Mouse (Mus musculus) embryonic facial prominence, embryonic 11.5 days (tissue): ENCODE results near the gene Fam131b. TPM values are rescaled to one million over a fixed set of nuclear protein-coding genes. Genes with fewer than 3 reads are reported as not detected.

ENCODE experiments used
- ATAC-seq: fragments of 200-750 bp; cut with Nextera tagmentation; replicated peaks from 2 replicates; pipeline ENCODE4 v1.8.0; 2017; ENCODE audit warnings: low read depth; ENCODE audit not compliant: insufficient number of reproducible peaks, low FRiP score, low TSS enrichment
- DNase-seq: peaks from one replicate; pipeline ENCODE4 v3.0.0-alpha.2; 2015; ENCODE audit warnings: low spot score
- H3K27ac ChIP-seq: fragments of 300-500 bp; sonication (generic); replicated peaks from 2 replicates; pipeline ENCODE4 v1.5.1; 2014; ENCODE audit warnings: mild to moderate bottlenecking, low read depth, low read length, control low read depth
- H3K27me3 ChIP-seq: fragments of 300-500 bp; sonication (generic); 2 replicates; pipeline ENCODE4 v1.6.1; 2014; ENCODE audit warnings: mild to moderate bottlenecking, low read length, moderate library complexity, mixed read lengths; ENCODE audit not compliant: control insufficient read depth, insufficient read depth
- H3K36me3 ChIP-seq: fragments of 300-500 bp; sonication (generic); replicated peaks from 2 replicates; pipeline ENCODE4 v1.6.1; 2014; ENCODE audit warnings: low read depth, mild to moderate bottlenecking, low read length, moderate library complexity, mixed read lengths; ENCODE audit not compliant: control insufficient read depth, insufficient read depth
- H3K4me1 ChIP-seq: fragments of 300-500 bp; sonication (generic); 2 replicates; pipeline ENCODE4 v1.6.1; 2014; ENCODE audit warnings: low read length, mixed read lengths; ENCODE audit not compliant: control insufficient read depth, insufficient read depth
- H3K4me2 ChIP-seq: fragments of 300-500 bp; sonication (generic); 2 replicates; pipeline ENCODE4 v1.6.1; 2014; ENCODE audit warnings: low read depth, mild to moderate bottlenecking, control low read depth, low read length, moderate library complexity
- H3K4me3 ChIP-seq: fragments of 300-500 bp; sonication (generic); 2 replicates; pipeline ENCODE4 v1.5.1; 2014; ENCODE audit warnings: low read depth, low read length, control low read depth
- H3K9ac ChIP-seq: fragments of 300-500 bp; sonication (generic); replicated peaks from 2 replicates; pipeline ENCODE4 v1.6.1; 2014; ENCODE audit warnings: mild to moderate bottlenecking, control low read depth, low read length
- H3K9me3 ChIP-seq: fragments of 300-500 bp; sonication (generic); replicated peaks from 2 replicates; pipeline ENCODE4 v1.6.1; 2016; ENCODE audit warnings: mild to moderate bottlenecking, low read length, inconsistent platforms, mixed read lengths; ENCODE audit not compliant: control insufficient read depth
- WGBS: fragments of 180-500 bp; shearing (Covaris S2); extraction: QIAGEN DNeasy Blood & Tissue Kit; methylation state at CpG from one replicate; pipeline ENCODE4 v1.1.7; 2014; 5-methylcytosine and 5-hydroxymethylcytosine counted together
- polyA plus RNA-seq: library from polyadenylated mRNA; unstranded; fragments of >200 nt; fragmentation: Nextera tagmentation; extraction: Ambion mirVana; gene quantifications from 2 replicates; pipeline ENCODE4 v1.2.1, GENCODE M21; 2014

The Fam131b gene
- polyA plus RNA-seq, 1 experiment from 2014 or later, result 0.66 TPM

DNA sequence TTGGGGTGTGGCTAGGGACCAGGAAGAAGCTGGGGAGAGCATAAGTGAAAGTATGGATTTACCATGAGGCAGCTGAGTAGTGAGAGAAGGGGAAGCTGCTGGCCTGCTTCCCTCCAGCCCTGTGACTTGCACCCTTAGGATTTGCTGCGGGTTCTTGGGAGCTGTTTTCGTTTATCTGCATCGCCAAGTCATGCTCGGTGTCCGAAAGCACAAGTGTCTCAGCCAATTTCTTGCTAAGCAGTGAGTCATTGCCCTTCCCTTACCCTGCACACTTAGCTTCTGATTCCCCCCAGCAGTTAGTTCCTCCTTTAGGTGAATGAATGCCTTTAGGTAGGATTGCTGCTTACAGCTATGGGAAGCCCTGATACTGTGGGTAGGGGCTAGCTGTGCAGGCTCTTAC is 25.1 kb downstream of the Fam131b start:
- ATAC-seq, result no peak
- WGBS, result 85% methylated on average over 5 of the region's 5 CpGs
- H3K36me3 ChIP-seq, result no peaks in the 10 kb centered on the region
- no peaks in the 10 kb centered on the region for H3K4me1 ChIP-seq
- H3K9me3 ChIP-seq, result no peaks in the 10 kb centered on the region
- DNase-seq, result no peak
- H3K27me3 ChIP-seq, result no peaks in the 10 kb centered on the region
- no peak overlapping the region for H3K27ac ChIP-seq
- H3K9ac ChIP-seq, result no peak overlapping the region
- no peak overlapping the region for H3K4me3 ChIP-seq
- no peak overlapping the region for H3K4me2 ChIP-seq

DNA sequence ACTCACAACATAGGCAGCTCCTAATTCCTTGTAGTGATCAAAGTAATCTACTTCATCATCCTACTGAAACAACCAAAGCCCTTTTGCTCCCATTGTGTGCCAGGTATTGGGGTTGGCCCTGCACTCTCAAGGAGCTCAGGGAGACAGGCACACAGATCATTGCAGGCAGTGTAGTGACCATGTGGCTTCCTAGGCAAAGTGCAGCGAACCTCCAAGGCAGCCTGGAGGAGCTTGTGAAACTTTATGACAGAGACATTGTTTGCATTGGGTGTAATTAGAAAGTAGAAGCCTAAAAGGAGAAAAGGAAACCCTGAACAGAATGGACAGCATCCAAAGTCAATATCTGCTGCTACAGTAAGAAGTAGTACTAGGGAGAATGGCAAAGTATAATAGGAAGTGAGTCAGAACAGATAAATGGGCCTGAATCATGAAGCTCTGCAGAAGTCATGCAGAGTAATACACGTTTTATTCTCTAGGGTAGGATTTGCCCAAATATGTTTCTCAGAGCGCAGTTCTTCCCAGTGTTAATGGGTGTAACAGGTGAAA is 28.8 kb downstream of the Fam131b start:
- Histone ChIP-seq H3K4me2 (no peak overlapping the region), H3K9me3 (no peaks in the 10 kb centered on the region), H3K4me1 (no peaks in the 10 kb centered on the region), H3K27ac (no peak overlapping the region), H3K9ac (no peak overlapping the region), H3K27me3 (no peaks in the 10 kb centered on the region), H3K36me3 (no peaks in the 10 kb centered on the region), H3K4me3 (no peak overlapping the region)
- ATAC-seq (no peak), DNase-seq (no peak)
- WGBS, result 90% methylated on average over 3 of the region's 3 CpGs

DNA sequence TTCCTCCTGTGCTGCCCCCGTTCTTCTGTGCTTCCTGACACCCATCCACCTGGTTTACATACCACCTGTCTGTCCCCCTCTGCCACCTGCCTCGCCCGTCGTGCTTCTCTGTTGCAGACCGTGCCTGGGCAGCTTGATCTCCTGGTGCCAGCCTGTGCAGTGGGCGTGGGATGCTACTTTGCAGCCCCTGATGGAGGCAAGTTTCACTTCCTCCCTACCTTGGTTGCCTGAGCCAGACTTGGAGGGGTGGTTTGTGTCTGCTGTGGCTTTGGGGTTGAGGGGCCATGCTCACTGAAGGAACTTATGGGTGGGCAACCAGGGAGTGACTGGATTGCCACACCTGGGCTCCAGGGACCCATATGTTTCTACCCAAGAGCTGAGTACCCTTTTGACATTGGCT is 31.1 kb downstream of the Fam131b start:
- no peak overlapping the region for H3K9ac ChIP-seq
- ATAC-seq (no peak), DNase-seq (no peak)
- no peak overlapping the region for H3K4me3 ChIP-seq
- H3K36me3 ChIP-seq, result no peaks in the 10 kb centered on the region
- no peaks in the 10 kb centered on the region for H3K4me1 ChIP-seq
- H3K27ac ChIP-seq, result no peak overlapping the region
- no peak overlapping the region for H3K4me2 ChIP-seq
- 84% methylated on average over 6 of the region's 6 CpGs for WGBS
- H3K9me3 ChIP-seq, result no peaks in the 10 kb centered on the region
- H3K27me3 ChIP-seq, result no peaks in the 10 kb centered on the region

DNA sequence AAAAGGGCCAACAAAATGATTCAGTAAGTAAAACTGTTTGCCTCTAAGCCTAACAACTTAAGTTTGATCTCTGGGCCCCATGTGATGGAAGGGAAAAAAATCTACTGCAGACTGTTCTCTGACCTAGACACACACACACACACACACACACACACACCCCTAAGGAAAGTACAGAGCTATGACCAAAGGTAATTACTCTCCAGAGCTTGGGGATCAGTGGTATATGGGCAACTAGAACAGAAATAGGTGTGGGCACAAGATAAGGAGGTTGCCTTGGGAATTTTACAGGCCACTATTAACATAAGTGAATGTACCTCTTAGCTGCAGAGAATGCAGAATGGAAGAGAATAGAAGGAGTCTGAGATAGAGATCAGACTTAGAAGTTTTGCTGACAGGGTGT is 36.9 kb downstream of the Fam131b start:
- Histone ChIP-seq H3K27me3 (no peaks in the 10 kb centered on the region), H3K9me3 (no peaks in the 10 kb centered on the region), H3K9ac (no peak overlapping the region), H3K4me1 (no peaks in the 10 kb centered on the region), H3K27ac (no peak overlapping the region), H3K4me2 (no peak overlapping the region), H3K36me3 (no peaks in the 10 kb centered on the region; the same call in 1 of the 2 replicates), H3K4me3 (no peak overlapping the region)
- no peak for ATAC-seq
- no peak for DNase-seq

DNA sequence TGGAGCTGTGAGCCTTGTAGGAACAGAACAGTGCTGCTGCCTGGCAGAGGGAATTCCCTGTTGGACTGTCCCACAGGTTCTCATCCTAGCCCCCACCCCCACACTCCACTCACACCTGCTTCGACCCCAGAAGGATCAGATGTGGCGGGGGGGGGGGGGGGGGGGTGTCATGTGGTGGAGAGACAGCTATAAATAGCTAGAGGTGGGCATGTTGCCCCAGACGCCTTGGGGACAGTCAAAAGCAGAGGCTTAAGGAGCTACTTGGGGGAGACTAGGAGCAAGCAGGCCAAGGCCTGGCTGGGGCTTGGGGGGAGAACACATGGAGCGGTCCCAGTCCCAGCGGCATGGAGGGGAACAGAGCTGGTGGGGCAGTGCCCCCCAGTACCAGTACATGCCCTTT is 38.0 kb downstream of the Fam131b start, which contains the start of gene Clcn1:
TSS of gene Clcn1 (plus strand) at position 238 of the 400 bp plus-strand sequence.
- DNase-seq, result no peak
- Histone ChIP-seq H3K36me3 (peaks cover 3% of the 10 kb centered on the region), H3K9me3 (no peaks in the 10 kb centered on the region), H3K4me1 (no peaks in the 10 kb centered on the region), H3K27me3 (no peaks in the 10 kb centered on the region), H3K9ac (no peak within 1 kb of the TSS), H3K4me3 (no peak within 1 kb of the TSS), H3K27ac (no peak within 1 kb of the TSS), H3K4me2 (no peak within 1 kb of the TSS)
- ATAC-seq, result peak; percentile 15; the same call in 1 of the 2 replicates
- 66% methylated on average over 4 of the region's 5 CpGs for WGBS

DNA sequence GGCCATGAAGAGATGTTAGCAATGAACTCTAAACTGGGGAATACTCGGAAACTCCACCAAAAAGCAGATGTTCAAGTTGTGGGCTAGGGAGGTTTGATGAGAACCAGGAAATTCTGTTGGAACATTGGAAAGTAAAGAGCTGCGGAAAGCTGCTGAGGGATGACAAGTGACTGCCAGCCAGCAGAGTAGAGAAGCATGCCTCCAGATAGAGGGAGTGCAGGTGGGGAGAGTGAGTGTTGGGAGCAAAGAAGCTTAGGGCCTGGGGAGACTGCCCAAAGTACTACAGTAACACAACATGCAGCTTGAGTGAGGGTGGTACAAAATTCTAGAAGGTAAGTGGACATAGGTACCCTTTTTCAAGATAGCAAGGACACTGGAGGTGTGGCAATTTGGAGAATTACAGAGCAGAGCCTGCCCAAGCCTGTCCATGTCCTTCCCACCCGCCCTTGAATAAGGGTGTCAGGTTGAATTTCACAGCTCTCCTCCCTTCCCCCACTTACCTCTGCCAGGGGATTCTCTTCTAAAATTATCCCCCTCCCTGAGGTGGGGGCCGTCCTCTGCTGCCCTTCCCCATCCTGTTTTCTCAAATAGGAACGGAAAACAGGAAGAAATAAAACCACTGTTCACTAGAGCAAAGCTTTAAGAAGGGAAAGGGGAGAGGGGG is 41.4 kb downstream of the Fam131b start:
- Histone ChIP-seq H3K36me3 (peaks cover 14% of the 10 kb centered on the region), H3K9me3 (no peaks in the 10 kb centered on the region), H3K4me3 (no peak overlapping the region), H3K4me2 (no peak overlapping the region), H3K9ac (no peak overlapping the region), H3K27ac (no peak overlapping the region), H3K27me3 (no peaks in the 10 kb centered on the region), H3K4me1 (no peaks in the 10 kb centered on the region)
- peak; percentile 42; the same call in 1 of the 2 replicates for ATAC-seq
- DNase-seq, result no peak
- WGBS, result 87% methylated on average over 5 of the region's 5 CpGs

DNA sequence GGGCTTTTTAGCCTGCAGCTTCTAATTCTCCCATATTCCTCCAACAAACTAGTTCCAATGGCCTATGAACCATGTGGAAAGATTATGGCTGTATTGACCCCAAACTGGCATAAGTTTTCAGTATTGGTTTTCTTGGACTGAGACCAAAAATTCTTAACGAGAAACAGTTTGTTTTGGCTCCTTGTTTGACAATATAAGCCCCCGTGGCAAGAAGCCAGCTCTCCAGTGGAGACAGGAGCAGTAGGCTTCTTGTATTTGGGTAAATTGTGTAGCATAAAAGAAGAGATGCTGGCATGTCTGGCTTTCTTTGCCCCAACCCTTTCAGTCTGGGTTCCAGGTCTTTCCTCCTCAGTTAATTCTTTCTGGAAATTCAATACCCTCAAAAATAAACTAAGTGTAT is 48.3 kb downstream of the Fam131b start:
- H3K4me2 ChIP-seq, result no peak overlapping the region
- no peaks in the 10 kb centered on the region for H3K9me3 ChIP-seq
- H3K36me3 ChIP-seq, result peaks cover 22% of the 10 kb centered on the region
- no peaks in the 10 kb centered on the region for H3K27me3 ChIP-seq
- no peaks in the 10 kb centered on the region for H3K4me1 ChIP-seq
- ATAC-seq, result no peak
- no peak for DNase-seq
- H3K27ac ChIP-seq, result no peak overlapping the region
- H3K9ac ChIP-seq, result no peak overlapping the region
- 62% methylated on average over 2 of the region's 2 CpGs for WGBS
- no peak overlapping the region for H3K4me3 ChIP-seq

DNA sequence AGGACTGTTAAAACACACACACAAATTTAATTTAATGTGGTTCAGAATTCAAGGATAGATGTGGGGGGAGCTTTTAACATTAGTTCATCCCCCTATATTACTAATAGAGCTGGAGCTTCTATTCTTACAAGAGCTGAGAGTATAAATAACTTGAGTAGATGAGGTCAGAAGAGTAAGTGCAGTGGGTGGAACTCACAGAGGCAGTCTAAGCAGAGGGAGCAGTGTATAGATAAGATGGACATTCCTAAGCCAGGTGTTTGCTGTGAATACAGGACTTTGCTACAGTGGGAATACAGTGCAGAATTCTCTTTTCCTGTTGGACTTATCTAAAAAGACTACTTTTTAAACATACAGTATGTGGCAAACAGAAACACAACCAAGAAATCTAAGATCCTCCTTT is 53.6 kb downstream of the Fam131b start:
- Histone ChIP-seq H3K27ac (no peak overlapping the region), H3K4me3 (no peak overlapping the region), H3K4me2 (no peak overlapping the region), H3K36me3 (peaks cover 12% of the 10 kb centered on the region), H3K9ac (no peak overlapping the region), H3K27me3 (no peaks in the 10 kb centered on the region), H3K9me3 (no peaks in the 10 kb centered on the region), H3K4me1 (no peaks in the 10 kb centered on the region)
- ATAC-seq, result no peak
- no peak for DNase-seq
